Mouse (Mus musculus) myocyte (in vitro differentiated cells): ENCODE results near the gene Bmp3. TPM values are rescaled to one million over a fixed set of nuclear protein-coding genes. Genes with fewer than 3 reads are reported as not detected.

Source experiments
- H3K27me3 ChIP-seq: one replicate; pipeline ENCODE4 v1.6.1; 2011; ENCODE audit not compliant: control insufficient read depth, insufficient read depth, insufficient read length
- H3K36me3 ChIP-seq: one replicate; pipeline ENCODE4 v1.6.1; 2011; ENCODE audit not compliant: control insufficient read depth, insufficient read depth
- H3K4me2 ChIP-seq: one replicate; pipeline ENCODE4 v1.6.1; 2011; ENCODE audit warnings: low read depth, control low read depth
- H3K4me3 ChIP-seq: one replicate; pipeline ENCODE4 v1.5.1; 2011; ENCODE audit warnings: mild to moderate bottlenecking, control low read depth, moderate library complexity
- H3K79me2 ChIP-seq: one replicate; pipeline ENCODE4 v1.6.1; 2011; ENCODE audit not compliant: control insufficient read depth, insufficient read depth
- H3ac ChIP-seq: one replicate; pipeline ENCODE4 v1.6.1; 2011; ENCODE audit not compliant: control insufficient read depth, insufficient read length
- CEBPB ChIP-seq: IDR thresholded peaks from 2 replicates; pipeline ENCODE4 v1.6.1; 2011; ENCODE audit warnings: mild to moderate bottlenecking, moderate library complexity; ENCODE audit not compliant: poor library complexity, insufficient read depth, severe bottlenecking
- E2F4 ChIP-seq: IDR thresholded peaks from one replicate; pipeline ENCODE4 v1.6.1; 2011; ENCODE audit warnings: mild to moderate bottlenecking, control low read depth, moderate library complexity; ENCODE audit not compliant: insufficient read depth
- MAX ChIP-seq: IDR thresholded peaks from one replicate; pipeline ENCODE4 v1.6.1; 2011; ENCODE audit warnings: low read depth, mild to moderate bottlenecking, control low read depth
- MYOD1 ChIP-seq, 3 experiments: IDR thresholded peaks; one replicate each; pipeline ENCODE4 v1.6.1; 2011; ENCODE audit warnings: control low read depth in 2 of 3, low read depth in 2 of 3, mild to moderate bottlenecking in 2 of 3, moderate library complexity in 1 of 3; ENCODE audit not compliant: insufficient read length in 2 of 3, control insufficient read depth in 1 of 3
- MYOG ChIP-seq, 3 experiments: IDR thresholded peaks; one replicate each; pipeline ENCODE4 v1.6.1; 2011; ENCODE audit warnings: control low read depth in 2 of 3, low read depth in 2 of 3, mild to moderate bottlenecking in 2 of 3; ENCODE audit not compliant: insufficient read length in 2 of 3, control insufficient read depth in 1 of 3, insufficient read depth in 1 of 3
- POLR2A ChIP-seq: IDR thresholded peaks from one replicate; pipeline ENCODE4 v1.6.1; 2011; ENCODE audit warnings: low read depth, mild to moderate bottlenecking, control low read depth, moderate library complexity; ENCODE audit not compliant: insufficient read length
- POLR2AphosphoS2 ChIP-seq: IDR thresholded peaks from one replicate; pipeline ENCODE4 v1.6.1; 2011; ENCODE audit warnings: low read depth, control low read depth; ENCODE audit not compliant: insufficient read length
- REST ChIP-seq: IDR thresholded peaks from one replicate; pipeline ENCODE4 v1.6.1; 2011; ENCODE audit warnings: mild to moderate bottlenecking, control low read depth, moderate library complexity; ENCODE audit not compliant: insufficient read depth, insufficient read length
- SRF ChIP-seq: IDR thresholded peaks from one replicate; pipeline ENCODE4 v1.6.1; 2011; ENCODE audit warnings: low read depth; ENCODE audit not compliant: control insufficient read depth, insufficient read length
- TCF12 ChIP-seq: IDR thresholded peaks from one replicate; pipeline ENCODE4 v1.6.1; 2011; ENCODE audit warnings: mild to moderate bottlenecking, control low read depth; ENCODE audit not compliant: poor library complexity, insufficient read depth, severe bottlenecking
- TCF3 ChIP-seq: IDR thresholded peaks from one replicate; pipeline ENCODE4 v1.6.1; 2011; ENCODE audit warnings: low read depth, control low read depth; ENCODE audit not compliant: insufficient read length
- USF1 ChIP-seq: IDR thresholded peaks from one replicate; pipeline ENCODE4 v1.6.1; 2011; ENCODE audit warnings: low read depth, mild to moderate bottlenecking, control low read depth, moderate library complexity
- polyA plus RNA-seq: library from polyadenylated mRNA; unstranded; fragments of >200 nt; fragmentation: generic; extraction: Trizol; gene quantifications from one replicate; pipeline ENCODE4 v1.2.1, GENCODE M21; 2012; ENCODE audit warnings: missing spikeins

Bmp3 gene
- polyA plus RNA-seq, 1 experiment: not detected

DNA sequence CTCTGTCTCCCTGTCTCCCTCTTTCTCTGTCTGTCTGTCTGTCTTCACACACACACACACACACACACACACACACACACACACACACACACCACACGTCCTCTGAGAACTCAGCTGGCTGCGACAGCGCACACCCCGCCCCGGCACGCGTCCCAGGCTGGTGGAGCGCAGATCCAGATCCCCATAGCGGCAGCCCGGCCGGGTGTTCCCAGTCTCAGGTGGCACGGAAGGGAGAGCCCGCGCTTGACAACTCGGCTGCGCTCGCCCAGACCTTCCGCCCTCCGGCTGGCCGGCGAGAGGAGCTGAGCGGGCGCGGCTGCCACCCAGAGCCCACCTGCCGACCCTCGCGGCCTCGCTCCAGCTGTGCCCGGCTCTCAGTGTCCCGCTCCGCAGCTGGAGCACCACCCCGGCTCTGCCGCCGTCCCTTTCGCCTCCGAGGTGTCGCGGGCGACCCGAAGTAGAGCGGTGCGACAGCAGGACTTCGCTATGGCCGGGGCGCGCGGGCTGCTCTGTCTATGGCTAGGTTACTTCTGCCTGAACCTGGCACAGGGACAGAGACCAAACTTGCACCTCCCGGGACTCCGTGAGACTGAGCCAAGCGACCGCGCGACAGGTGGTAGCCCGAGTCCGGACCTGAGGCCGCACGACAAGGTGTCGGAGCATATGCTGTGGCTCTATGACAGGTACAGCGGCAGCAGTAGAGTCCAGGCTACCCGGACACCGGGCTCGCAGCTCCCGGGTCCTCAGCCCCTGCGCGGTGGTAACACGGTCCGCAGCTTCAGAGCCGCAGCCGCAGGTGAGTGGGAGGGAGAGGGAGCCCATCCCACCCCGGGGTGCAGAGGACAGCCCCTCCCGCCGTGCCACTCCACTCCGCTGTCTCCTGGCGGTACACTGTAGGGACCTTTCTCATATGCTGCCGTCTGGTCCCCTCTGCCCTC lies 681 bp downstream of the Bmp3 start:
- H3K4me2 ChIP-seq: no peak overlapping the region
- H3K36me3 ChIP-seq: no peaks in the 10 kb centered on the region
- H3K27me3 ChIP-seq: peaks cover 34% of the 10 kb centered on the region
- no peak overlapping the region for H3K4me3 ChIP-seq
- H3ac ChIP-seq: no peak overlapping the region
- no peaks in the 10 kb centered on the region for H3K79me2 ChIP-seq
- no peak for TF ChIP-seq TCF3
- no peak for TF ChIP-seq POLR2AphosphoS2
- no peak for TF ChIP-seq POLR2A
- TF ChIP-seq MYOD1 (IDR thresholded peaks at IDR 0.05; ENCODE audit: control insufficient read depth in 1 of 3, insufficient read length in 2 of 3, low read depth in 2 of 3): no peak
- no peak for TF ChIP-seq E2F4
- no peak for TF ChIP-seq REST
- TF ChIP-seq MAX: no peak
- no peak for TF ChIP-seq CEBPB
- no peak for TF ChIP-seq TCF12
- TF ChIP-seq SRF: no peak
- no peak for TF ChIP-seq MYOG (IDR thresholded peaks at IDR 0.05; ENCODE audit: control insufficient read depth in 1 of 3, insufficient read depth in 1 of 3, insufficient read length in 2 of 3, low read depth in 2 of 3)
- TF ChIP-seq USF1: no peak

GRCm38 (mm10) chr5:98855741-98856140 lies 1.5 kb downstream of the Bmp3 start:
- H3K4me3 ChIP-seq: no peak overlapping the region
- no peak overlapping the region for H3K4me2 ChIP-seq
- H3K36me3 ChIP-seq: no peaks in the 10 kb centered on the region
- peaks cover 35% of the 10 kb centered on the region for H3K27me3 ChIP-seq
- H3ac ChIP-seq: no peak overlapping the region
- TF ChIP-seq SRF: no peak
- TF ChIP-seq TCF12: no peak
- TF ChIP-seq E2F4: no peak
- no peak for TF ChIP-seq POLR2AphosphoS2
- TF ChIP-seq CEBPB: no peak
- TF ChIP-seq MYOD1 (IDR thresholded peaks at IDR 0.05; ENCODE audit: control insufficient read depth in 1 of 3, insufficient read length in 2 of 3, low read depth in 2 of 3): no peak
- no peak for TF ChIP-seq REST
- no peak for TF ChIP-seq TCF3
- TF ChIP-seq MAX: no peak
- TF ChIP-seq POLR2A: no peak
- TF ChIP-seq USF1: no peak
- TF ChIP-seq MYOG (IDR thresholded peaks at IDR 0.05; ENCODE audit: control insufficient read depth in 1 of 3, insufficient read depth in 1 of 3, insufficient read length in 2 of 3, low read depth in 2 of 3): no peak
- no peaks in the 10 kb centered on the region for H3K79me2 ChIP-seq

DNA sequence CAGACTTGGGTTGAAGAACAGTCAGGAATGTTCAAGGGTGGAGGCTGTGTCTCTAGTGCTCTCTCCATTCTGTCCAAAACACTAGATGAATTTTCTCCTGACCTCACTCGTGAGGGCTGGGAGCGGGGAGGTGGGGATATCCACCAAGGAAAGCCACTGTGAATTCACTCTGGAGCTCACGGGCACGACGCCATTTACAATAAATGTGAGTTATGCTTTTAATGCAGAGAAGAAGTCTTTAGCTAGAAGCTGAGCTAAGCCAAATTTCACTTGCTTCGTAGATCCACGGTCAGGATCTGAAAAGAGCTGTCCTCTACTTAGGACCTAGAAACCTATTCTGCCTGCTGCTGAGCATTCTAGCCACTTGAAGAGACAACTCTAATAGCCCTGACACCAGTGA lies 2.1 kb downstream of the Bmp3 start:
- Histone ChIP-seq H3K4me2 (no peak overlapping the region), H3K27me3 (peaks cover 41% of the 10 kb centered on the region), H3ac (no peak overlapping the region), H3K79me2 (no peaks in the 10 kb centered on the region), H3K4me3 (no peak overlapping the region), H3K36me3 (no peaks in the 10 kb centered on the region)
- TF ChIP-seq REST (no peak), POLR2AphosphoS2 (no peak), CEBPB (no peak)

GRCm38 (mm10) chr5:98863891-98864290 lies 9.7 kb downstream of the Bmp3 start:
- Histone ChIP-seq H3K27me3 (peaks cover 8% of the 10 kb centered on the region), H3K36me3 (no peaks in the 10 kb centered on the region), H3K4me2 (peak overlapping the region; percentile 47), H3K4me3 (no peak overlapping the region), H3K79me2 (no peaks in the 10 kb centered on the region), H3ac (no peak overlapping the region)
- TF ChIP-seq USF1: no peak
- TF ChIP-seq E2F4: no peak
- no peak for TF ChIP-seq MYOD1 (IDR thresholded peaks at IDR 0.05; ENCODE audit: control insufficient read depth in 1 of 3, insufficient read length in 2 of 3, low read depth in 2 of 3)
- no peak for TF ChIP-seq MAX
- TF ChIP-seq CEBPB: no peak
- TF ChIP-seq POLR2A: no peak
- TF ChIP-seq REST: no peak
- no peak for TF ChIP-seq POLR2AphosphoS2
- TF ChIP-seq MYOG (IDR thresholded peaks at IDR 0.05; ENCODE audit: control insufficient read depth in 1 of 3, insufficient read depth in 1 of 3, insufficient read length in 2 of 3, low read depth in 2 of 3): no peak
- no peak for TF ChIP-seq SRF
- no peak for TF ChIP-seq TCF12
